Mouse (Mus musculus): ENCODE data around the gene Hsd17b1.
"Not testable (repeated sequence)": the region's sequence is repeated elsewhere in the genome, so short reads cannot be mapped to it uniquely, and the experiment has no call there.

Gene Hsd17b1

DNA sequence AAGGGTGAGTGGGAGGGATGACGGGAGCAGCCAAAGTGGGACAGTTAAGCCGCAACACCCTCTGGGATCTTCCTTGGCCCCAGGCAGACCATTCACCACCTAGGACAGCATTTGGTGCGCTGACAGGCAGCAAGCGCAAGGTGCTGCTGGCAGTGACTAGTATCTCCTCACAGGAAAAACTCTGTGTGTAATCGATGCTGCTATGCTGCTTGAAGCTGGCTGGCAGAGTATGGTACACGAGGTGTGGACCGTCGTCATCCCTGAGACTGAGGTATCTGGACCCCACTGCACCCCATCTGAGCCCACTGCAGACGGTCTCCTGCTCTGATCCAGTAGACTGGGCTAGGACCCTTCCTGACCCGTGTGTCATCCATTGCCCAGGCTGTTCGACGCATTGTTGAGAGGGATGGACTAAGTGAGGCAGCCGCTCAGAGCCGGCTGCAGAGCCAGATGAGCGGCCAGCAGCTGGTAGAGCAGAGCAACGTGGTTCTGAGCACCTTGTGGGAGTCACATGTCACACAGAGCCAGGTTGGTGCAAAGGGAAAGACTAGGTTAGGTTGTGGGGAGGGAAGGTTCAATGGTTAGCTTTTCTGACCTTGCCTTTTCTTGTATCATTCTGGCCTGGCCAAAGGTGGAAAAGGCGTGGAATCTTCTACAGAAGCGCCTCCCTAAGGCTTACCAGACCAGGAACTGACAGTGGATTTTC is 7.6 kb downstream of the Hsd17b1 start:
- in situ Hi-C loops (cut with MseI, MboI), result no loop called here

DNA sequence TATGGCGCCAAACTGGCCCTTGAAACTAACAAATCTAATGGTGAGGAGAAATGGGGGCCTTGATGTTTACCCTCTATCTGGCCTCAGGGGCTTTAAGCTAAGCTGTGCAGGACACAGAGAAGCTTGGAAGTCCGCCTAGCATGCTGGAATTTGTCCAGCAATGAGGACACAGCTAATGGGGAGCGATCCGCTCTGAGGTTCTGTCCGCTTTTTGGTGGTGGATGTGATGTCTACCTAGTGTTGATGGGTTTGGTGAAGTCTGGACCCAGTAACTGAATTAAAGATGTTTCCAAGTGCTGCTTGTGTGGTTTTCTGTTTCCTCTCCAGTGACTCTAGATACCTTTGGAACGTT is 8.1 kb downstream of the Hsd17b1 start:
- in situ Hi-C loops (cut with MseI, MboI), result no loop called here

DNA sequence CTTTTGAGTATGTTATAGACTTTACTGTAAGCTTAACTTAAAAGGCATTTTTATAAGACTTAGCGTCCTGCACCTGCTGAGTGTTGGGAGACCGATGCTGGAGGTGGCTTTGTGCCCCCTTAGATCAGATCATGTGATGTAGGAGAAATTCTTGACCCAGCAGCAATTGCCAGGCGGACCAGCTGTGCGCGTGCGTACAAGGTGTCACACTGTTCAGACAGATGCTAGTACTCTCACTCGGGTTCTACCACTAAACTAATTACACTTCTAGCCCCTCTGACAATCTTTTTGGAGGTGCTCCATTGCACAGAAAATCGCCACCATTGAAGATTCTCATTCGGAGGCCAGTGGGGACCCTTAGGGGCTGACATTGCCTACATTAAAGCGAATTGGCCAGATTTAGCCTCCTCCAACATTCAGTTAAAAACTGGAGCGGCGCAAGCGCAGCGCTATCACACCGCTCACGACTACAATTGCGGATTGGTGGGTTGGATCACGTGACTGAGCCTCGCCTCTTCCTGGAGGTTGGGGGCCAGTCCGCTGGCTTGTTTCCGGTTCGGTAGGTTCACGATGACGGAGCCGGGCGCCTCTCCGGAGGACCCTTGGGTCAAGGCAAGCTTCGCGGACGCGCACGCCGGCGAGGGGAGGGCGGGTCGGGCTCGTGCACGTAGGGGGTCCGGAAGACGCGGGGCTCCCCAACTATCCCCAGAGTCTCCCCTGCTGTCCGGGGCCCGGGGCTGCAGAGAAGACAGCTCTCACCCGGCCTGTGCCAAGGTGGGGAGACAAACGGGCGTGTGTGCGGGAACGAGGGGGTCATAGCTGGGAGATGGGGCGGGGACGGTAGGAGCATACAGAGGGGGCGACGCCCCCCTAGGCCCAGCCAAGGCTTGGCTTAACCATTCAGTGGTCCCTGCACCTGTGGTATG is 8.8 kb downstream of the Hsd17b1 start, which contains the start of gene Mlx:
TSS of gene Mlx (plus strand) at position 522 of the 926 bp plus-strand sequence.
- in situ Hi-C loops (cut with MseI, MboI), result no loop called here

DNA sequence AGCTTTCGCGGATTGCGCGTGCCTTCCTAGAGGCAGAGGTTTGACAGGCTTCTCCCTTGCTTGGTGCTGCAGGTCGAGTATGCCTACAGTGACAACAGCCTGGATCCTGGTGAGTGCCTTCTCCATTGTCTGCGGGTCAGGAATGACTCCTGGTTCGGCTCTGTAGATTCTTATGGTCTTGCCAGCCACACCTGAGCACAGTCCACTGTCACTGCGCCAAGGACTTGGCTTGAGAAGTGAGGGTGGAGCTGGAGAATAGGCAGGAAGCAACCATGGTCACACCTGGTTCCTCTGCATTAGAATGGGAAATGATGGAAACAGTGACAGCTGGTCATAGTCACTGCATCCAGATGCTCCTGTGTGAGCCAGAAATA is 9.5 kb downstream of the Hsd17b1 start:
- in situ Hi-C loops (cut with MseI, MboI), result no loop called here

DNA sequence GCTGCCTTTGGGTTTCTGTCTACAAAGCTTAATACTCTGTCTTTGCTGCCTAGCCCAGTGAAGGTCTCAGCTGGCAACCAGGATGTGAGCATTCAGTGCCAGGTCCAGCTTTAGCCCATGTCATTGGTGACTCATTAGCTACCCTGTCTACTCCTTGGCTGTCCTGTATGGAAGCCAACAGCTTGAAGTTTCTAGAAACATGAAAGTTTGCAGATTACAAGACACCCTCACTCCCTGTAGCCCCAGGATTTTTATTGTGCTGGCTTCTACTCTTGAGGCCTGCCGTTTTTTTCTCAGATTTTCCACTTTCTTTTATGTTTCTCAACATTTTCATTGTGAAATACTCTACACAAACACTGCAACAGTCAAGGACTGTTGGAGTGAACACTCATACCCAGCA is 11.7 kb downstream of the Hsd17b1 start:
- in situ Hi-C loops (cut with MseI, MboI), result no loop called here

DNA sequence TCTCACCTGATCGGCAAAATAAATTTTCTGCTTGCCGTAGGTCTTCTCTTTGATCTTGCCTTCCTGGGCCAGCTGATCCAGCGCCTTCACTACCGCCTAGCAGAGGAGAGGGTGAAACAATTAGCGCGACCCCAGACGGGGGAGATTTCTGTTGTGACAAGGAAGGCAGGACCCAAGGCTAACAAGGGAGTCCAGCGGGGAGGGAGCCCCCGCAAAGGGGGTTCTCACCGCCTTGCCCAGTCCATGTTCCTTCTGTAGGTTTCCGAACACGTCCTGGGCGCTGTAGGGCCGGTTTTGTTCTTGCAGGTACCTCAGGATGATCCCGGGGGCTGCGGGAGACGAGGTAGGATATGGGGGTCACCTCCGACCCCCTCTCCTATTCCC is 16.7 kb downstream of the Hsd17b1 start:
- in situ Hi-C loops (cut with MseI, MboI), result no loop called here

DNA sequence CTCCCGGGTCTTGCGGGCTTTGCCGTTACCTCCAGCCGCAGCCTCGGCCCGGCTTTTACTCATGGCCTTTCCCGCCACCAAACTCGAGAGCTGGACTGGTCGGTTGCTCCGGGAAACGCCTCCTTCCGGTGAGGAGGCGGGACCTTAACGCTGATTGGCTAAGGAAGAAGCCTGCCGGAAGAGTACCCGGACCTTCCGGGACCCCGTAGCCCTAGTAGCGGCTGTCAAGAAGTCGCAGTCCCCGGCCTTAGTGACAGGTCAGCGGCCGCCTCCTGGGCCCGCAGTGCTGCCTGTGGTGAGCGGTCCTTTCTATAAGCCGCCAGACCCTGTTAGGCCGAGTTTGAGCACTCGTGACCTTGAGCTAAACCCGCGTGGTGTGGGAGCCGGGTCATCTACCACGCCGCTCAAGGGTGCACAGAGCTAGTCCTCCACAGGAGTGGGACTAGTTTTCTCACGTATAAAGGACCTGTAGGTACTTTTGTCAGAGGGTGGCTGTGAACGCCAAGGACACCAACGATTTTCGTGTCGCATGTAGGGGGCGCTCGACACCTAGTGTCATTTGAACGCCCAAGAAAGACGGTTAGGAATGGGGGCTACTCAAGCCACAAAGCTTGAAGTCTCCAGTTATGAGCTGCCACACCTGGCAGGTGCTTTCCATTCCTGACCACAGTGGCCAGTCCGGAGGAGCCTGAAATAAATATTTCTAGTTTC is 17.3 kb downstream of the Hsd17b1 start, which contains the start of gene Psmc3ip:
TSS of gene Psmc3ip (minus strand) at position 123 of the 711 bp plus-strand sequence.
- in situ Hi-C loops (cut with MseI, MboI), result no loop called here

DNA sequence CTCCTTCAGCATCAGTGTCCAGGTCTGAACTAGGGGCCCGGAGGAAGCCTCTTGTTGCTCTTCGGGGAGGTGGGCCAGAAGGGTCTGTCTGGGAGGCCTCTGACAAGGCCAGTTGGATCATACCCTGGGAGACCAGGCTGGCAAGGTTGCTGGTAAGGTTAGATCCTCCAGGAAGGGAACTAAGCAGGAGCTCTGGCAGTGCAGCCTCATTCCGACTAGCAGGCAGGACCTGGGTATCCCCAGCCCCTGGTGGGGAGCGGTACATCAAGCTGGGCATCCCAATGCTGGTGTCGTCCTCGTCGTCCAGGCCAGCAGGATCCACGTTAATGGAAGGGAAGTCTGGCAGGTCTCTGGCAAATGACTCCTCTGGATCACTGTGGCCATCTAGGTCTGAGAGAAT is 20.0 kb downstream of the Hsd17b1 start:
- in situ Hi-C loops (cut with MseI, MboI), result no loop called here

DNA sequence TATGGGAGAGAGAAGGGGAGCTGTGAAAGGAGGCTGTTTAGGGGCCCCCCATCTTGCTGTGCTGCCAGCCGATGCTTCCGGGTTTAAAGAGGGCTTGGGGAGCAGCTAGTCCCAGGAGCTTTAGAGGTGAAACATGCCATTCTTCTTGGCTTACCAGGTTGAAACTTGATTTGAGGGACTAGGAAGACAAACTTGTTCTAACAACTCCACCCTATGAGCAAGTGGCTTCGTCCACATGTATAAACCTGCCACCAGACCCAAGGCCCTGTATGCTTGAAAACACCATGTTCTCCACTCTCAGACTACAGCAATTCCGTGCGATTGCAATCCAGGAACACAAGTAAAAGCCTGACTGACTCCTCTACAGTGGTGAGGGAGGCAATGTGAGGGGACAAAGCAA is 24.8 kb downstream of the Hsd17b1 start:
- in situ Hi-C loops (cut with MseI, MboI), result no loop called here

DNA sequence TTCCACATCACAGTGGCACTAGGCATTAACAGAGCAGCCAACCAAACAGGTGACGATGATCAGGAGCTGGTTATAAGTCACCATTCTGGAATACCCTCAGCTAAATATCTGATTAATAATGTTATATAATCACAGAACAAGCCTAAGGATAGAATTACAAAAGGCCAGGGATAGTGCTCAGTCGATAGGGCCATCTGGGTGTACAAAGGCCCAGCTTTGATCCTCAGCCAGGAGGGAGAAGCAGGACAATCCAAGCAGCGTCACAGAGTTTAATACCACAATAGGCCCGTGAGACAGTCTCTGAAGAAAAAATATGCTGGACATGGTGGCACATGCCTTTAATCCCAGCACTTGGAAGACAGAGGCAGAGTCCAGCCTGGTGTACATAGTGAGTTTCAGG is 31.1 kb downstream of the Hsd17b1 start:
- in situ Hi-C loops (cut with MseI, MboI), result no loop called here

DNA sequence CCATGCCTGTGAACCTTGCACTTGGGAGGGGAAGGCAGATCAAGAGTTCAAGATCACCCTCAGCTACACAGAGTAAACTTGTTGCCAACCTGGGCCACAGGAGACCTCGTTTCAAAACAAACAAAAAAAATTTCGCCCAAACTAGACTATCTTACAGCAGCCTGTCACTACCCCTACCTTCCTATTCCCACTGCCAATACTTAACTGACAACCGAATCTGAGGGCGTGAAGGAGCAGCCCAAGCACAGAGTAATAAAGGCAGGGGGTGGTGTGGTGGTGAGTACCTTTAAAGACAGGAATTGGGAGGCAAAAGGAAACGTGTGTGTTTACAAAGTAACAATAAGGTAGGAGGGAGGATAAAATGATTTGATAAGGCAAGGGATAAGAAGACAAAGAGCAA is 32.5 kb downstream of the Hsd17b1 start:
- in situ Hi-C loops (cut with MseI, MboI), result no loop called here

DNA sequence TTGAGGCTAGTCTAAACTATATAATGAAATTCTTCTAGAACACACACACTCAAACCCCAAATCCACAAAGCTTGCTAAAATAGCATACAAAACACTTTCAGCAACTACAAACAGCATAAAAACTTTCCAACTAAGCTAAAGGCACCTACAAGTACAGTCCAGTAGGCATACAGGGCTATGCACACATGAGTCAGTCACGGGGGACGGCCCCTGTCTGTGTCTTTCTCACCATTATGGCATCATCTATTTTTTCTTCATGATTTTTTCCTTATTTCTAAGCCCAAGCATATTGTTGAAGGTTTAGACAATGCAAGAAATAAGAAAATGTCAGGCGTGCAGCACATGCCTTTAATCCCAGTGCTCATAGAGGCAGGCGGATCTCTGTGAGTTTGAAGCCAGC is 33.0 kb downstream of the Hsd17b1 start:
- in situ Hi-C loops (cut with MseI, MboI), result no loop called here

DNA sequence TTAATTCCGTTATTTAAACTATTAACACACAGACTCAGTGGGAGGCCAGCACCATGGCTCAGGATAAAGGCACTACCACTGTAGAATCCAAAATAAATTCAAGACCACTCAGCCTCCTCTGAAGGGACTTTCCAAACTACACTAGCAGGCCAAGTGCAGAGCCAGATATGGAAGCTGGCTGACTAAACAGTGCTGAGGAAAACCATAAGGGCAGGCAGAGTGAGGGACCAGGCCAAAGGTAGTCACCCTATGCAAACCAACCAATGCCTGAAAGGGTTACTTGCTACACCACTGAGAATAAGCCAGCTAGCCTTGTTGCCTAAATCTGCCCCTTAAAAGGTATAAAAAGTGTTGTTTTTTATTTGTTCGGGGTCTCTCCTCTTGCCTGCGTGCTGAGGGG is 34.0 kb downstream of the Hsd17b1 start:
- in situ Hi-C loops (cut with MseI, MboI), result no loop called here

DNA sequence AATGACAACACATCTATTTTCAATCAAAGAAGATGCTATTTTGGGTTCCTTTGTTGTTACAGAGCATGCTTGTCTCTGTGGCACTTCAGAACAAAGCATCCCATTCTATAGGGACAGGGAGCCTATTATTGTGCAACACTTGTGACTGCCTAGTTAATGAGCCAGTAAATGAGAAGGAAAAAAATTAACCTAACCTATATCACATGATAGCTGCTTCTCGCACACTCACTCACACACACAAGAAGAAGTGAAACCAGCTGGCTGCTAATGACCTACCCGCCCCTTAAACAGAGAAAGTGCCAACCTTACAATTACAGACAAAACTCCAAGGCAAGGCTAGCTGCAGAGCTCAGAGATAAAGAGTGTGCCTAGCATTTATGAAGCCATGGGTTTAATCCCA is 37.4 kb downstream of the Hsd17b1 start:
- in situ Hi-C loops (cut with MseI, MboI), result no loop called here

DNA sequence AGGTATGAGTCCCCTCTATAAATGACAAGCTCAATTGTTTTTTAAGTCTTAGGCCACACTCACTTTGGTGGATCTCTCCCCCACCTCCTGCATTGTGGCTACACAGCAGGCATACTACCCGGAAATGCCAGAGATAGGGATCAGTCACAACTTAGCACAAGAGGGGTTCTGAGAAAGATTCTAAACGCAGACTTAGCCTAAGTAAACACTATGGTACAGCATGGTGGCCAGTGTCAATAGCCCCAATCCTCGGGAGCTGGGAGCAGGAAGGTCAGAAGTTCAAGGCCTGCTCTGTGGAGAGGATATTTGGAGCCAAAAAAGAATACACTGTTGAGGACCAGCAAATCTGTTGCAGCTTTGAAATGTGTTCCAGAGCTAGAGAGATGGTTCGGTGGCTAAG is 39.9 kb downstream of the Hsd17b1 start:
- in situ Hi-C loops (cut with MseI, MboI), result no loop called here

DNA sequence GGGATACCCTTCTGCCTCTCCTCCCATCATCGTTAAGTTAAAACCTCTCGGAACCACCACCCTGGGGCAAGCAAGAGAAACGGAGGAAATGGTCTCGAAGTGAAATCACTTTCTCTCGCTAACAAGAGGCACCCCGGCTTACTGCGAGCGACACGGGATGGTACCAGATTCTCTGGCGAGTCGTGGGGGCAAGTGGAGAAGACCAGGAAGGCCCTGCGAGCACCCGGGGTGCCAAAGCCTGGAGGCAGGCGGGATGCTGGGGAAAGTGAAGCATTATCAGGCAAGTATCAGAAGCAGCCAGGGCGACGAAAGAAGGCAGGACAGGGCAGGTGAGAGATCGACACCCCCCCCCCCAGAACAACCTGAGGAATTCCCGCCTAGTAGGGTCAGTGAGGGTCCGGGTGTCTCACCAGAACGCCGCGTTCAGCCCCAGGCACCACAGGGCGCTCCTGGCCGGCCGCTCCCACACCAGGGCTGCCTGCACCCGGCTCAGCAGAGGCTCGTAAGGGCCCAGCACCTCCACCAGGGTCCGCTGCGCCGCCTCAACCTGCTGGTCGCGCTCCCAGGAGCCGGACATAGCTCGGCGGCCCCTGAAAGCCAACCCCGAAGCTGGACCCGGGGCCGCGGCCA is 41.0 kb downstream of the Hsd17b1 start:
- in situ Hi-C loops (cut with MseI, MboI), result no loop called here

DNA sequence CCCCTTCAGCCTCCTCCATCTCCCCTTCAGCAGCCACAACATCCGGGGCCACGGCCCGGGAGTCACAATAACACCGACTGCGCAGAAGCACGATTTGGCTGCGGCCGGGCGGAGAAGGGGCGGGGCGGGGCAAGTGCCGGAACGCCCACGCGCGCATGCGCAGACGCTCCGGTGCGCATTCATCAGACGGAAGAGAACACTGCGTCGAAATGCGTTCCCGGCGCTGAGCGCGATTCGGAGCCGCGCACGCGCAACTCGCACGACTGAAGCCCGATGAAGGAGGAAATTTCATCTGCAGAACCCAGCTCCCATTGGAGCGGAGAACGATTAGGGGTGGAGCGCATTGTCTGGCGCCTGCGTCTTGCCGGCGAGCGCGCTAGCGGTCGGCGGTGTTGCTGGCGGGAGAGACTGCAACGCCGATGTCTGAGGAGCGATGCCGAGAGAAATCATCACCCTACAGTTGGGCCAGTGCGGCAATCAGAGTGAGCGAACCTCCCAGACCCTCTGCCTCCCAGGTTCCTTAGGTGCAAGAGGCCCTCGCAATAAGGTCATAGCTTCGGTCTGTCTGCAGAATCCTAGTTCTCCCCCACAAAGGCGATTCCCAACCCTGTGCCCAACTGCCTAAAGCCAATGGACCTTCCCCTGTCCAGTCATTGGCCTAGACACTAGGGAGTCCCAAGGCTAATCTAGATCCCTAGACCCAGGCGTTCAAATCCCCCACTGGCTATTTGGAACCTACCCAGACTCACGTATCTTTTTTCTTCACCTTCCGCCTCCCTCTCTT is 41.7 kb downstream of the Hsd17b1 start, which contains the start of the genes Retreg3 and Tubg1:
TSS of gene Retreg3 (minus strand) at position 133 of the 784 bp plus-strand sequence.
TSS of gene Tubg1 (plus strand) at position 178 of the 784 bp plus-strand sequence.
- in situ Hi-C loops (cut with MseI, MboI), result no loop called here

DNA sequence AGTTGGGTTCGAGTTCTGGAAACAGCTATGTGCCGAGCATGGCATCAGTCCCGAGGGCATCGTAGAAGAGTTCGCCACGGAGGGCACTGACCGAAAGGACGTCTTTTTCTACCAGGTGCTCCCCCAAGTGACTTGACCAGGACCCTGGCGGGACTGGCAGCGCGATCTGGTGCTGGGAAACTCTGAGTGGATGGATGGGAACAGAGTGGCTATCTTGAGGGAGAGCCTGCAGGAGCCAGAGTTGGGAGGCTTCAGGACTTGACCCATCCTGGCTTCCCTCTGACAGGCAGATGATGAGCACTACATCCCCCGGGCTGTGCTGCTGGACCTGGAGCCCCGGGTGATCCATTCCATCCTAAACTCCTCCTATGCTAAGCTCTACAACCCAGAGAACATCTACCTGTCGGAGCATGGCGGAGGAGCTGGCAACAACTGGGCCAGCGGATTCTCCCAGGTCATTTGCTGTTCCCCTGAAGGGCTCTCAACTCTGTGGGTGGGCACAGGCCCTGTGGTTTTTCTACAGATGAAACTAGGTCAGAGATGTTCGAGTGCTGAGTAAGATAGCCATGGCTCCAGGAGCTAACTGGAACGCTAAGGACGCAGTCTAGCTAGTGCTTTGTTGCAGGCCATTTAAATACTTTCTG is 42.5 kb downstream of the Hsd17b1 start:
- in situ Hi-C loops (cut with MseI, MboI), result no loop called here

DNA sequence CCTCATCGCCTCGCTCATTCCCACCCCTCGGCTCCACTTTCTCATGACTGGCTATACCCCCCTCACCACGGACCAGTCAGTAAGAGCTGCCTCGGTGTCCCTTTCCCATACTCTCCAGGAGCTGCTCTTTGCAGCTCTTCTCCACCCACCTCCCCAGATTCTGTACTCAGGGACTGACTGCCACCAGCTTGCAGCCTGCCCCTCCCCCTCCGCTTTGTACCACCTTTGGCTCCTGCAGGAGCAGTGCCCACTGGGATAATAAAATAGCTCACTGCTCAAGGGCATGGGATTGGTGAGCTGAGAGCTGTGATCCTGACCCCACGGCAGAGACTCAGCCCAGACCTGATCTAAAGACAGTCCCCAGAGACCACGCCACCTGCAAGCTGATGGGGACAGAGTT is 46.3 kb downstream of the Hsd17b1 start:
- in situ Hi-C loops (cut with MseI, MboI), result not testable (repeated sequence)

DNA sequence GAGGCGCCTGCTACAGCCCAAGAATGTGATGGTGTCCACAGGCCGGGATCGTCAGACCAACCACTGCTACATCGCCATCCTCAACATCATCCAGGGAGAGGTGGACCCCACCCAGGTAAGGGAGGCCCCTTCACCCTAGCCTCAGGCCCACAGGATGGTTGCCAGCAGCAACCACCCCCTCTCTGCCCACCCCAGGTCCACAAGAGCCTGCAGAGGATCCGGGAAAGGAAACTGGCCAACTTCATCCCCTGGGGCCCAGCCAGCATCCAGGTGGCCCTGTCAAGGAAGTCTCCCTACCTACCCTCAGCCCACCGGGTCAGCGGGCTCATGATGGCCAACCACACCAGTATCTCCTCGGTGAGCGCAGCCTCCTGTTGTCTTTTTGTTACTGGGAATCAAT is 46.8 kb downstream of the Hsd17b1 start:
- in situ Hi-C loops (cut with MseI, MboI), result not testable (repeated sequence)

All from mouse trophoblast stem cell (cell line).